Mouse (Mus musculus) myocyte (in vitro differentiated cells): ENCODE results near the gene Myrf.

Source experiments
- MYOG ChIP-seq, 3 experiments: IDR thresholded peaks; one replicate each; pipeline ENCODE4 v1.6.1; 2011; ENCODE audit warnings: control low read depth in 2 of 3, low read depth in 2 of 3, mild to moderate bottlenecking in 2 of 3; ENCODE audit not compliant: insufficient read length in 2 of 3, control insufficient read depth in 1 of 3, insufficient read depth in 1 of 3
- POLR2A ChIP-seq: IDR thresholded peaks from one replicate; pipeline ENCODE4 v1.6.1; 2011; ENCODE audit warnings: low read depth, mild to moderate bottlenecking, control low read depth, moderate library complexity; ENCODE audit not compliant: insufficient read length
- POLR2AphosphoS2 ChIP-seq: IDR thresholded peaks from one replicate; pipeline ENCODE4 v1.6.1; 2011; ENCODE audit warnings: low read depth, control low read depth; ENCODE audit not compliant: insufficient read length
- TCF3 ChIP-seq: IDR thresholded peaks from one replicate; pipeline ENCODE4 v1.6.1; 2011; ENCODE audit warnings: low read depth, control low read depth; ENCODE audit not compliant: insufficient read length
- USF1 ChIP-seq: IDR thresholded peaks from one replicate; pipeline ENCODE4 v1.6.1; 2011; ENCODE audit warnings: low read depth, mild to moderate bottlenecking, control low read depth, moderate library complexity

DNA sequence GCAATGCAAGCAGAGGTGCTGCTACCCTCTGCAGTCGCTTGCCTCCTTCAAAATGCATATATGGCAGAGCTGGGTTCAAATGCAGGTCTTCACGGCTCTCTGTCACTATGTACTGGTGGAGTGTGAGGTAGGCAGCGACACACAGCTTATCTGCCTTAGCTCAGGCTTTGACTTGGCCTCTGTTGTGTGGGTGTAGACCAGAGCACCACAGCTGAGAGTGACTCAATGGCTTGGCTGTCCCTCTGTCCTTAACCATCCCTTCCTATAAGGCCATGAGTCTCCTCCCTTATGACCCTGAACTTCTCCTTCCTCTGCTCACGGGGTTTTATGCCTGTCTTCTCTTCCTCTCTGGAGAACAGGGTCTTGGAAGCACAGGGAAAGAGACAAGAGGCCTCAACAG is 29.7 kb downstream of the Myrf start:
- TF ChIP-seq MYOG (IDR thresholded peaks at IDR 0.05; ENCODE audit: control insufficient read depth in 1 of 3, insufficient read depth in 1 of 3, insufficient read length in 2 of 3, low read depth in 2 of 3), result no peak
- no peak for TF ChIP-seq POLR2AphosphoS2
- TF ChIP-seq POLR2A, result no peak
- TF ChIP-seq USF1, result no peak
- no peak for TF ChIP-seq TCF3
